Mouse (Mus musculus) heart, embryonic 14.5 days (tissue): ENCODE measurements around the gene Gjb4. TPM values are rescaled to one million over a fixed set of nuclear protein-coding genes. Genes with fewer than 3 reads are reported as not detected.

Experiments
- ATAC-seq: fragments of 200-750 bp; cut with Nextera tagmentation; 2 replicates; pipeline ENCODE4 v1.8.0; 2017; ENCODE audit warnings: low read depth, moderate TSS enrichment; ENCODE audit not compliant: insufficient number of reproducible peaks, insufficient read depth, low FRiP score
- H3K27ac ChIP-seq, 2 experiments: fragments of 200-500 bp in 1 of 2; fragments of 300-500 bp in 1 of 2; sonication (generic) in 1 of 2; replicated peaks in 1 of 2; 2 replicates each; pipeline ENCODE4 v1.5.1; 2012 to 2014; ENCODE audit warnings: low read depth in 2 of 2, low read length in 2 of 2, control low read depth in 1 of 2, mild to moderate bottlenecking in 1 of 2, mixed read lengths in 1 of 2; ENCODE audit not compliant: control insufficient read depth in 1 of 2, insufficient read depth in 1 of 2
- H3K27me3 ChIP-seq: fragments of 300-500 bp; sonication (generic); 2 replicates; pipeline ENCODE4 v1.6.1; 2014; ENCODE audit warnings: mild to moderate bottlenecking, low read length, control low read depth; ENCODE audit not compliant: control insufficient read depth, insufficient read depth
- H3K36me3 ChIP-seq: fragments of 300-500 bp; sonication (generic); 2 replicates; pipeline ENCODE4 v1.6.1; 2014; ENCODE audit warnings: mild to moderate bottlenecking, control low read depth, low read length, mixed read lengths; ENCODE audit not compliant: control insufficient read depth, insufficient read depth
- H3K4me1 ChIP-seq, 2 experiments: fragments of 200-500 bp in 1 of 2; fragments of 300-500 bp in 1 of 2; sonication (generic) in 1 of 2; 2 replicates each; pipeline ENCODE4 v1.6.1; 2012 to 2014; ENCODE audit warnings: low read length in 2 of 2, control low read depth in 1 of 2, mixed read lengths in 1 of 2; ENCODE audit not compliant: control insufficient read depth in 2 of 2, insufficient read depth in 2 of 2
- H3K4me2 ChIP-seq: fragments of 300-500 bp; sonication (generic); 2 replicates; pipeline ENCODE4 v1.6.1; 2014; ENCODE audit warnings: mild to moderate bottlenecking, low read length
- H3K4me3 ChIP-seq, 2 experiments: fragments of 200-500 bp in 1 of 2; fragments of 300-500 bp in 1 of 2; sonication (generic) in 1 of 2; 2 replicates each; pipeline ENCODE4 v1.5.1; 2012 to 2014; ENCODE audit warnings: low read length in 2 of 2, mild to moderate bottlenecking in 2 of 2, control low read depth in 1 of 2, low read depth in 1 of 2, moderate library complexity in 1 of 2; ENCODE audit not compliant: control insufficient read depth in 1 of 2, insufficient read depth in 1 of 2
- H3K9ac ChIP-seq: fragments of 300-500 bp; sonication (generic); 2 replicates; pipeline ENCODE4 v1.6.1; 2014; ENCODE audit warnings: mild to moderate bottlenecking, low read length
- H3K9me3 ChIP-seq: fragments of 300-500 bp; sonication (generic); 2 replicates; pipeline ENCODE4 v1.6.1; 2016; ENCODE audit warnings: low read length, control low read depth; ENCODE audit not compliant: control insufficient read depth
- WGBS: fragments of 180-500 bp; shearing (Covaris S2); extraction: QIAGEN DNeasy Blood & Tissue Kit; methylation state at CpG from one replicate; pipeline ENCODE4 v1.1.7; 2014; 5-methylcytosine and 5-hydroxymethylcytosine counted together
- polyA plus RNA-seq: library from polyadenylated mRNA; unstranded; fragments of >200 nt; fragmentation: Nextera tagmentation; extraction: Ambion mirVana; gene quantifications from 2 replicates; pipeline ENCODE4 v1.2.1, GENCODE M21; 2014

Gene Gjb4
- polyA plus RNA-seq, 1 experiment from 2014 or later, result not detected

GRCm38 (mm10) chr4:127365433-127365832 lies 11.6 kb upstream of the Gjb4 start:
- ATAC-seq, result peak; percentile 14; the same call in 1 of the 2 replicates
- H3K27ac ChIP-seq, result 0 out of 4 replicates have a peak overlapping the region, but pooled peaks of 1 of the 2 experiments have one; percentile 28
- peaks cover 6% of the 10 kb centered on the region; the same call in 1 of the 2 replicates for H3K27me3 ChIP-seq
- no peak overlapping the region for H3K4me2 ChIP-seq
- peaks cover 11% of the 10 kb centered on the region in 2 experiments for H3K4me1 ChIP-seq
- no peaks in the 10 kb centered on the region for H3K36me3 ChIP-seq
- H3K9me3 ChIP-seq, result no peaks in the 10 kb centered on the region
- H3K9ac ChIP-seq, result no peak overlapping the region
- WGBS, result 21% methylated on average over 5 of the region's 5 CpGs
- no peak overlapping the region for H3K4me3 ChIP-seq

- no peak overlapping the region for H3K4me2 ChIP-seq
- no peak overlapping the region for H3K9ac ChIP-seq
- H3K27me3 ChIP-seq, result peaks cover 5% of the 10 kb centered on the region; the same call in 1 of the 2 replicates
- no peak overlapping the region for H3K27ac ChIP-seq
- WGBS, result 63% methylated on average over 6 of the region's 6 CpGs
- H3K9me3 ChIP-seq, result no peaks in the 10 kb centered on the region
- no peaks in the 10 kb centered on the region for H3K36me3 ChIP-seq
- no peak for ATAC-seq
- H3K4me1 ChIP-seq, result peaks cover 11% of the 10 kb centered on the region in 2 experiments
- H3K4me3 ChIP-seq, result no peak overlapping the region
These were observed 10.6 kb upstream of the Gjb4 start for GRCm38 (mm10) chr4:127364431-127364830.

GRCm38 (mm10) chr4:127363331-127363730 lies 9.4 kb upstream of the Gjb4 start:
- Histone ChIP-seq H3K9me3 (no peaks in the 10 kb centered on the region), H3K4me1 (peaks cover 7 to 11% of the 10 kb centered on the region in 2 experiments; a peak in 3 of 4 replicates), H3K9ac (no peak overlapping the region), H3K4me3 (no peak overlapping the region), H3K27me3 (0 out of 2 replicates have a peak, but pooled peaks cover 3% of the 10 kb centered on the region), H3K4me2 (no peak overlapping the region), H3K27ac (no peak overlapping the region), H3K36me3 (no peaks in the 10 kb centered on the region)
- WGBS, result 60% methylated on average over 4 of the region's 4 CpGs
- ATAC-seq, result no peak

GRCm38 (mm10) chr4:127362520-127362919 lies 8.6 kb upstream of the Gjb4 start:
- Histone ChIP-seq H3K9me3 (no peaks in the 10 kb centered on the region), H3K36me3 (no peaks in the 10 kb centered on the region), H3K27ac (no peak overlapping the region), H3K4me2 (no peak overlapping the region), H3K27me3 (0 out of 2 replicates have a peak, but pooled peaks cover 3% of the 10 kb centered on the region), H3K9ac (no peak overlapping the region), H3K4me3 (no peak overlapping the region), H3K4me1 (peaks cover 10 to 12% of the 10 kb centered on the region in 2 experiments; a peak in 3 of 4 replicates)
- 69% methylated on average over 3 of the region's 3 CpGs for WGBS
- ATAC-seq, result no peak

- no peak within 1 kb of the TSS for H3K27ac ChIP-seq
- H3K36me3 ChIP-seq, result no peaks in the 10 kb centered on the region
- no peak within 1 kb of the TSS for H3K9ac ChIP-seq
- H3K9me3 ChIP-seq, result no peaks in the 10 kb centered on the region
- no peak within 1 kb of the TSS; the same call in 1 of the 2 replicates for H3K4me2 ChIP-seq
- no peak for ATAC-seq
- 31% methylated on average over 5 of the region's 5 CpGs for WGBS
- no peak within 1 kb of the TSS for H3K4me3 ChIP-seq
- 0 out of 2 replicates have a peak, but pooled peaks cover 3% of the 10 kb centered on the region for H3K27me3 ChIP-seq
- peaks cover 14 to 19% of the 10 kb centered on the region in 2 experiments for H3K4me1 ChIP-seq
These were observed 4.1 kb upstream of the Gjb4 start, which contains the start of gene Gjb5 for GRCm38 (mm10) chr4:127358018-127358417. TSS of gene Gjb5 (minus strand) at chr4:127358181.

GRCm38 (mm10) chr4:127354506-127355485 lies 915 bp upstream of the Gjb4 start:
- Histone ChIP-seq H3K4me2 (peak overlapping the region; percentile 5; the same call in 1 of the 2 replicates), H3K27me3 (0 out of 2 replicates have a peak, but pooled peaks cover 3% of the 10 kb centered on the region), H3K27ac (peak overlapping the region in 1 of 2 experiments; percentile 57; a peak in 2 of 4 replicates), H3K9ac (no peak overlapping the region), H3K4me1 (peaks cover 16 to 23% of the 10 kb centered on the region in 2 experiments), H3K4me3 (no peak overlapping the region), H3K9me3 (no peaks in the 10 kb centered on the region), H3K36me3 (no peaks in the 10 kb centered on the region)
- no peak for ATAC-seq
- WGBS, result 48% methylated on average over 15 of the region's 15 CpGs

- Histone ChIP-seq H3K9ac (no peak overlapping the region), H3K9me3 (no peaks in the 10 kb centered on the region), H3K4me1 (peaks cover 14 to 18% of the 10 kb centered on the region in 2 experiments), H3K36me3 (no peaks in the 10 kb centered on the region), H3K27ac (no peak overlapping the region), H3K4me2 (no peak overlapping the region), H3K27me3 (no peaks in the 10 kb centered on the region), H3K4me3 (no peak overlapping the region)
- 36% methylated on average over 1 of the region's 1 CpGs for WGBS
- no peak for ATAC-seq
These were observed 1.3 kb downstream of the Gjb4 start for GRCm38 (mm10) chr4:127352594-127352993.
